Mouse (Mus musculus) E14TG2a.4 (cell line): ENCODE data around the gene Castor2.

Experiments
- CTCF ChIP-seq: conservative IDR thresholded peaks from 2 replicates; pipeline ENCODE4 v1.5.1; 2014; ENCODE audit warnings: low read length
- POU5F1 ChIP-seq: IDR thresholded peaks from 2 replicates; pipeline ENCODE4 v1.6.1; 2014; ENCODE audit warnings: low read length, borderline replicate concordance

- TF ChIP-seq CTCF, result peak; percentile 54
- TF ChIP-seq POU5F1, result no peak
These were observed 25.1 kb upstream of the Castor2 start for GRCm38 (mm10) chr5:134074368-134074767.
